Comparison of ENCODE assay signal across 8 mouse cellular contexts in genomic region chr19:6427653-6428434, GRCm38 (mm10). TPM values are rescaled to one million over a fixed set of nuclear protein-coding genes. Genes with fewer than 3 reads are reported as not detected.
DNase-seq lines count a peak whose midpoint lies in the region; ATAC-seq and TF ChIP-seq lines count a peak whose summit lies in the region.

No protein-coding gene starts in this region.

- DNase-seq in embryo, embryonic 10 days (ENCODE audit: low spot score): peak; percentile 61
- DNase-seq in embryo, embryonic 9.5 days (ENCODE audit: extremely low spot score): no peak
- peak; percentile 63 for DNase-seq in ZHBTc4 (ENCODE audit: low read depth, low spot score)
- peak; percentile 61 for DNase-seq in hindbrain, embryonic 11.5 days (ENCODE audit: low spot score)
- DNase-seq in liver, embryonic 13.5 days: no peak
- no peak for DNase-seq in layer of hippocampus, adult 9-11 months
- DNase-seq in thymus, postnatal 14 days: no peak

- no peaks in the 10 kb centered on the region for H3K9me3 ChIP-seq in hindbrain, embryonic 11.5 days (ENCODE audit: control insufficient read depth, low read length)
- H3K9me3 ChIP-seq in liver, embryonic 13.5 days (replicated peaks): no peaks in the 10 kb centered on the region

- peaks cover 22% of the 10 kb centered on the region for H3K4me1 ChIP-seq in hindbrain, embryonic 11.5 days (replicated peaks; ENCODE audit: control insufficient read depth, insufficient read depth, low read length)
- H3K4me1 ChIP-seq in liver, embryonic 13.5 days (replicated peaks): peaks cover 16% of the 10 kb centered on the region
- peaks cover 81% of the 10 kb centered on the region for H3K4me1 ChIP-seq in olfactory bulb, adult 2 months (ENCODE audit: control insufficient read depth, insufficient read depth, low read length)

- no peak overlapping the region for H3K27ac ChIP-seq in hindbrain, embryonic 11.5 days (ENCODE audit: low read depth, low read length)
- no peak overlapping the region for H3K27ac ChIP-seq in liver, embryonic 13.5 days
- H3K27ac ChIP-seq in olfactory bulb, adult 2 months (ENCODE audit: insufficient read depth, low read depth, low read length): peak overlapping the region; percentile 5; the same call in 1 of the 2 replicates

- under 1% methylated on average over 72 of the region's 94 CpGs for WGBS in hindbrain, embryonic 11.5 days
- WGBS in liver, embryonic 13.5 days (ENCODE audit: insufficient replicate concordance): 3% methylated on average over 91 of the region's 94 CpGs
- 10% methylated on average over 94 of the region's 94 CpGs for WGBS in olfactory bulb, adult 2 months

- peaks cover 50% of the 10 kb centered on the region for H3K27me3 ChIP-seq in hindbrain, embryonic 11.5 days (ENCODE audit: control insufficient read depth, insufficient read depth, low read length)
- peaks cover 88% of the 10 kb centered on the region for H3K27me3 ChIP-seq in liver, embryonic 13.5 days

- peak overlapping the region; percentile 34 for H3K4me3 ChIP-seq in hindbrain, embryonic 11.5 days (ENCODE audit: low read depth, low read length)
- peak overlapping the region; percentile 27 for H3K4me3 ChIP-seq in liver, embryonic 13.5 days (replicated peaks)
- peak overlapping the region; percentile 24 for H3K4me3 ChIP-seq in olfactory bulb, adult 2 months (ENCODE audit: insufficient read depth, low read depth, low read length)

- H3K36me3 ChIP-seq in hindbrain, embryonic 11.5 days (ENCODE audit: control insufficient read depth, insufficient read depth, low read length): no peaks in the 10 kb centered on the region
- no peaks in the 10 kb centered on the region for H3K36me3 ChIP-seq in liver, embryonic 13.5 days

- ATAC-seq in hindbrain, embryonic 11.5 days (ENCODE audit: low FRiP score): 0 out of 2 replicates have a peak, but pooled peaks have one; percentile 12
- ATAC-seq in liver, embryonic 13.5 days (ENCODE audit: low read depth): no peak

- H3K9ac ChIP-seq in hindbrain, embryonic 11.5 days (ENCODE audit: low read depth, low read length): no peak overlapping the region; the same call in 1 of the 2 replicates
- H3K9ac ChIP-seq in liver, embryonic 13.5 days: no peak overlapping the region

- TF ChIP-seq POLR2A in olfactory bulb, adult 2 months (IDR thresholded peaks at IDR 0.05; ENCODE audit: insufficient read depth, low read depth, low read length): no peak

- peak overlapping the region; percentile 59 for H3K4me2 ChIP-seq in hindbrain, embryonic 11.5 days (replicated peaks; ENCODE audit: low read depth, low read length)
- H3K4me2 ChIP-seq in liver, embryonic 13.5 days: peak overlapping the region; percentile 43

- no peak for TF ChIP-seq CTCF in olfactory bulb, adult 2 months (IDR thresholded peaks at IDR 0.05; ENCODE audit: insufficient read depth, low read depth, low read length)

RNA-seq across cellular contexts. Expression of gene Nrxn2, which starts 9.3 kb away (rescaled TPM):
- polyA plus RNA-seq in hindbrain, embryonic 11.5 days (2014; fragmentation: Nextera tagmentation; extraction: Ambion mirVana): 13.6 and 14.3 TPM in 2 replicates
- 0.48 and 0.54 TPM in 2 replicates for polyA plus RNA-seq in liver, embryonic 13.5 days (2015; fragmentation: Nextera tagmentation; extraction: Ambion mirVana)
- 202 and 263 TPM in 2 replicates for polyA plus RNA-seq in olfactory bulb, adult 2 months (2012; ENCODE audit: insufficient read depth, insufficient read length, low replicate concordance, missing spikeins)

RNA-seq across cellular contexts. Expression of gene Rasgrp2, which starts 28.7 kb away (rescaled TPM):
- polyA plus RNA-seq in hindbrain, embryonic 11.5 days (2014; fragmentation: Nextera tagmentation; extraction: Ambion mirVana): 16.0 and 18.0 TPM in 2 replicates
- 77.2 and 85.3 TPM in 2 replicates for polyA plus RNA-seq in liver, embryonic 13.5 days (2015; fragmentation: Nextera tagmentation; extraction: Ambion mirVana)
- 282 TPM in 1 of 2 replicates, not detected in the other for polyA plus RNA-seq in olfactory bulb, adult 2 months (2012; ENCODE audit: insufficient read depth, insufficient read length, low replicate concordance, missing spikeins)

RNA-seq across cellular contexts. Expression of gene Pygm, which starts 43.6 kb away (rescaled TPM):
- polyA plus RNA-seq in hindbrain, embryonic 11.5 days (2014; fragmentation: Nextera tagmentation; extraction: Ambion mirVana): 1.6 and 2.1 TPM in 2 replicates
- polyA plus RNA-seq in liver, embryonic 13.5 days (2015; fragmentation: Nextera tagmentation; extraction: Ambion mirVana): 2.7 and 2.9 TPM in 2 replicates
- polyA plus RNA-seq in olfactory bulb, adult 2 months (2012; ENCODE audit: insufficient read depth, insufficient read length, low replicate concordance, missing spikeins): not detected in 2 replicates

Comparison
In these comparisons a context has a peak if more than half of its experiments do, and no peak if none do; other contexts are left out.
1. DNase-seq: peak in embryo, embryonic 10 days (single experiment), ZHBTc4 (single experiment) and hindbrain, embryonic 11.5 days (single experiment); none in embryo, embryonic 9.5 days (single experiment), liver, embryonic 13.5 days (single experiment), layer of hippocampus, adult 9-11 months (single experiment) and thymus, postnatal 14 days (single experiment).
2. RNA of gene Nrxn2, which starts 9.3 kb away (polyA plus RNA-seq): 202 to 263 TPM in olfactory bulb, adult 2 months; 13.6 to 14.3 TPM in hindbrain, embryonic 11.5 days and 0.48 to 0.54 TPM in liver, embryonic 13.5 days; every median in the first group is over 10 times any median in the second.
3. Peak in every context shown above with its lines, with median percentiles within 50 percentile points of each other: H3K4me3 ChIP-seq.